Mouse (Mus musculus) G1E (cell line): ENCODE measurements around the gene Asah2. TPM values are rescaled to one million over a fixed set of nuclear protein-coding genes. Genes with fewer than 3 reads are reported as not detected.

Source experiments
- ATAC-seq: 2 replicates; pipeline ENCODE4 v1.8.0; 2016; ENCODE audit warnings: mild to moderate bottlenecking; ENCODE audit not compliant: insufficient number of reproducible peaks, poor library complexity, low FRiP score, severe bottlenecking; ENCODE audit errors: extremely low read depth
- DNase-seq: peaks from one replicate; pipeline ENCODE4 v3.0.0; 2012; ENCODE audit warnings: low spot score
- H3K27me3 ChIP-seq: 2 replicates; pipeline ENCODE4 v1.6.1; 2012; ENCODE audit warnings: mild to moderate bottlenecking, low read length, inconsistent platforms; ENCODE audit not compliant: insufficient read depth
- H3K36me3 ChIP-seq: replicated peaks from 2 replicates; pipeline ENCODE3; 2012; ENCODE audit warnings: mild to moderate bottlenecking, inconsistent platforms
- H3K4me1 ChIP-seq: 2 replicates; pipeline ENCODE4 v1.6.1; 2012; ENCODE audit warnings: low read depth, low read length, inconsistent platforms, mixed read lengths; ENCODE audit not compliant: insufficient read depth
- H3K4me3 ChIP-seq: 2 replicates; pipeline ENCODE4 v1.5.1; 2012; ENCODE audit warnings: low read depth, mild to moderate bottlenecking, inconsistent platforms, low read length, moderate library complexity, mixed read lengths
- H3K9me3 ChIP-seq: replicated peaks from 2 replicates; pipeline ENCODE4 v1.6.1; 2012; ENCODE audit warnings: inconsistent platforms
- CTCF ChIP-seq: IDR thresholded peaks from 2 replicates; pipeline ENCODE4 v1.5.1; 2012; ENCODE audit warnings: low read depth, low read length, inconsistent platforms, mixed read lengths
- GATA1 ChIP-seq: IDR thresholded peaks from 2 replicates; pipeline ENCODE4 v1.6.1; 2012; ENCODE audit warnings: borderline replicate concordance, low read length, inconsistent platforms, mixed read lengths
- GATA2 ChIP-seq: IDR thresholded peaks from 2 replicates; pipeline ENCODE4 v1.6.1; 2012; ENCODE audit warnings: low read depth, low read length, inconsistent platforms, borderline replicate concordance
- POLR2AphosphoS5 ChIP-seq: IDR thresholded peaks from 2 replicates; pipeline ENCODE4 v1.6.1; 2012; ENCODE audit warnings: low read depth, low read length, inconsistent platforms; ENCODE audit not compliant: insufficient replicate concordance
- TAL1 ChIP-seq: conservative IDR thresholded peaks from 2 replicates; pipeline ENCODE4 v1.6.1; 2012; ENCODE audit warnings: low read depth, low read length, inconsistent platforms, mixed read lengths
- polyA plus RNA-seq: library from polyadenylated mRNA; stranded (reverse); fragments of >175 nt; gene quantifications from 2 replicates; pipeline ENCODE4 v1.2.3, GENCODE M21; 2012
- total RNA-seq, 2 experiments: library from RNA; stranded (forward) in 1 of 2; stranded (reverse) in 1 of 2; fragments of 200-1000 nt in 1 of 2; fragments of >200 nt in 1 of 2; fragmentation: Nextera tagmentation in 1 of 2; gene quantifications; 2 replicates each; pipeline ENCODE4 v1.2.3; 2014 to 2017

Asah2 gene
- total and polyA plus RNA-seq, 3 experiments = 0.07 to 0.93 (median 0.83) TPM

DNA sequence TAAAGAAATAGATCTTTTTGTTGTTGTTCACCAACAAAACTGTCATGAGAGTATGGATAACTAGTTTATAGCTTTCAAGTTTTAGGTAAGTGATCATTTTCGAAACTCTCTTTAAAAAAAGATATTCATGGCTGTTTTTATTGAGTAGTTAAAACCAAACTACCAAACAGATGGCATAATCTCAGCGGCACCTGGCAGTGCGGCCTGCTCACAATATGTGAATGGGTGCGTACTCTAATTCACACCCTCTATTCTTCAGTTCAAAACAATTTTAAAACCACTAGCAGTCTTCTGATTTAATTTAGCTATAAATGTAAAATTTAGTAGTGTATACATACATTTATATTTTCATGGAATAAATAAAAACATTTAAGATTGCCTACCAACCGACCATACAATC lies 15.2 kb upstream of the Asah2 start:
- H3K27me3 ChIP-seq = no peaks in the 10 kb centered on the region
- no peaks in the 10 kb centered on the region for H3K9me3 ChIP-seq
- no peak overlapping the region for H3K4me3 ChIP-seq
- no peak for ATAC-seq
- H3K36me3 ChIP-seq = peaks cover 60% of the 10 kb centered on the region
- no peak for DNase-seq
- peaks cover 18% of the 10 kb centered on the region for H3K4me1 ChIP-seq
- no peak for TF ChIP-seq GATA2

DNA sequence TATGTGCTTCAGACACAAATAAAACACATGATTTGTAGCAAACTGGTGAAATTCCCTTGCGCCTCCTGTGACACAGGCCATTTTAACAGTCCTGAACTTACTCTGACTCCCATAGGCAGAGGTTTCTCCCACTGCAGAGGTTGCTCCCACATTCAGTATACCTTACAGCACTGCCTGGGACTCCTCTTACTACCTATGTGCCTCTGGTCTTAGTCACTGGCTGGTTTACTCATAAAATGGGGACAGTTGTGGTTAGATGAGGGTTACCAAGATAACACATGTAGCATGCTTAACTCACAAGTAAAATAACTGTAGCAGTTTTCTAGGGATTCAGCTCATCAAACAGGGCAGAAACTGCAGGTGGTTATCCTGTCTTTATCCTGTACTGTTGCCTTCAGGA lies 12.8 kb upstream of the Asah2 start:
- TF ChIP-seq GATA1 (no peak), GATA2 (no peak), POLR2AphosphoS5 (no peak)
- H3K27me3 ChIP-seq = no peaks in the 10 kb centered on the region
- ATAC-seq (no peak), DNase-seq (no peak)
- H3K4me1 ChIP-seq = peaks cover 14% of the 10 kb centered on the region
- H3K36me3 ChIP-seq = peaks cover 38% of the 10 kb centered on the region
- no peaks in the 10 kb centered on the region for H3K9me3 ChIP-seq
- no peak overlapping the region for H3K4me3 ChIP-seq

DNA sequence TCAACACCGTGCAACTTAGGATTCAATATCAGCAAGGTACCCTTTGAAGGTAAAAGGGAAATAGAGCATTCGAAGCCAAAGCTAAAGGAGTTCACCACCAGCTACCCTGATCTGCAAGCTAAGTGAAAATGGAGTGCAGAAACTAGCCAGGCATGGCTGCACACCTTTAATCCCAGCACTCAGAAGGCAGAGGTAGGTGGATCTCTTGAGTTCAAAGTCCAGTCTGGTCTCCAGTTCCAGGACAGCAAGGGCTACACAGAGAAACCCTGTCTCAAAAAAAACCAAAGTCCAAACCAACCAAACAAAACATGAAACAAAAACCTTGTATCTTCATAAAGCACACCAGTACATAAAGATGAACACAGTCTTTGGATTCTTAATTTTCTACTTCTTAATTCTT lies 11.7 kb upstream of the Asah2 start:
- no peak for TF ChIP-seq GATA2
- TF ChIP-seq POLR2AphosphoS5 = no peak
- TF ChIP-seq TAL1 = no peak
- TF ChIP-seq CTCF = no peak
- no peak for TF ChIP-seq GATA1
- DNase-seq = no peak
- peaks cover 26% of the 10 kb centered on the region for H3K36me3 ChIP-seq
- peaks cover 14% of the 10 kb centered on the region for H3K4me1 ChIP-seq
- ATAC-seq = no peak
- 0 out of 2 replicates have a peak, but pooled peaks cover 1% of the 10 kb centered on the region for H3K27me3 ChIP-seq
- no peak overlapping the region for H3K4me3 ChIP-seq
- H3K9me3 ChIP-seq = no peaks in the 10 kb centered on the region

DNA sequence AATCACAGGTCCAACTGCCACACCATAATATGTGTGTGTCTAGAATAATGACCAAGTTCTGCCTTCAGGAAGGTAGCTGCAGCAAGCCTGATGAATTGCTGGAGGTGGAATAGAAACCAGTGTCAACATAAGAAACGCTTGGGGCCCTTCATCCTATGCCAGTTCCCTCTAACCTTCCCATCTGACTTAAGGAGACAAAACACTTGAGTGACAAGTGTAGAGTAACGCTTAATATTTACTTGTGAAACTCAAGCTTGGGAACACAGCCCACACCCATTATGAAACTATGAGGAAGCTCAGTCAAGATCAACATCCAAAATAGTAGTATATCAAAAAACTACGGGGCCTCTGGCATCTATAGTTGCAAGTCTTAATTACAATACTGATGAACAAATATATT lies 10.5 kb upstream of the Asah2 start:
- DNase-seq (no peak), ATAC-seq (no peak)
- H3K27me3 ChIP-seq = peaks cover 5% of the 10 kb centered on the region
- no peak overlapping the region for H3K4me3 ChIP-seq
- H3K9me3 ChIP-seq = no peaks in the 10 kb centered on the region
- TF ChIP-seq CTCF = no peak
- no peak for TF ChIP-seq GATA1
- TF ChIP-seq TAL1 = no peak
- no peak for TF ChIP-seq POLR2AphosphoS5
- no peak for TF ChIP-seq GATA2
- H3K36me3 ChIP-seq = peaks cover 16% of the 10 kb centered on the region
- H3K4me1 ChIP-seq = peaks cover 14% of the 10 kb centered on the region

DNA sequence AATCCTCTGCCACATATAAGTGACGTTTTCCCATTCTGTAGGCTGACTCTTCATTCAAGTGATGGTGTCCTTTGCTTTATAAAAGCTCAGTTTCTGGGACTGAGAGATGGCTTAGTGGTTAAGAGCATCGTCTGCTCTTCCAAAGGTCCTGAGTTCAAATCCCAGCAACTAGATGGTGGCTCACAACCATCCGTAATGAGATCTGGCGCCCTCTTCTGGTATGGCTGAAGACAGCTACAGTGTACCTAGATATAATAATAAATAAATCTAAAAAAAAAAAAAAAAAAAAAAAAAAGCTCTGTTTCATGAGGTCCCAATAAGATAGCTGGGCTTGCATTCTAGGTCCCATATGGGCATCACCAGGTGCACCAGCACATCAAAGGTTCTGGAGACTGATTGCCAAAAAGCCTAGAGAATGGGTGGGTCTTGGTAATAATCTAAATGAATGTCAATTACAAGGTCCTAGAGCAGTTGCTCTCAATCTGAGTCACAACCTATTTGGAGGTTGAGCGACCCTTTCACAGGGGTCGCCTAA lies 9.5 kb upstream of the Asah2 start:
- no peak for ATAC-seq
- peaks cover 8% of the 10 kb centered on the region for H3K27me3 ChIP-seq

DNA sequence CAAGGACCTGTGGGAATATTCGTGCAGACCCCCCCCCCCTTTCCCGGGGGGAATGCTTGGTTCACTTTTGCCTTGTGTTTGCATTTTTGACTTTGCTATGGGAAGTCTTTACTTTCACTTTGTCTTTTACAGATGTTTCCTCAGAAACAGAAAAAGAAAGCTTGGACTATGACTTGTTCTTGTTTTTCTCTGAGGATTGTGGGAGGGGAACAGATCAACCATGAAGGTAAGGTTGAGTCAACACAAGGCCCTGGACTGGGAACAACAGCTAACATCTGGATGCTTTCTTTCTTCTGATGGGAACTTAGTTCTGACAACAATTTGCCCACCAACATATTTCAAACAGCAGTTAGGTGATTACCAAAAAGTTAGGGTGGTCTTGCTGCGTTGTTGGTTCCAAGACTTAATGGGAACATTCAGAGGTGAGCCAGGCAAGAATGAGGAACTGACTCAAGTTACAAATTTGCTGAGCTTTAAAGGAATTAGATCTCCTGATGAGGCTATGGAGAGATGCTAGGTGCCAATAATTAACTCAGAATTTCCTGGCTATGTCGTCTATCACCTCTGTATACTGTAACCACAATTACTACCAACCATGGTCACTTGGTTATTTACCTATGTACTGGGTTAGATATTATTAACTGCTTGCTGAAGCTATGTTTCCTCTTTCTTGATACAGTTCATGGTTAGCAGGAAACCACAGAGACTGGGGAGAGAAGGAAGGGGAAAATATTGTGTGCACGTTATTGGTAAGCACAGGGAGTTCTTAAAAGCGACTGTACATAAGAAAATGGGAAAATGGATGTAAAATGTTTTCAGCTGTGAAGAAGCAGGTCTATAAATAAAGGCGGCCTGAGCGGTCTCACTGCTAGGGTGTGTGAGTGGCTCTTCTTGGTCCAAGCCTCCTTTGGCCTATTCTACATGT lies 4.1 kb upstream of the Asah2 start:
- TF ChIP-seq GATA2 (no peak), TAL1 (no peak), CTCF (no peak), POLR2AphosphoS5 (no peak), GATA1 (no peak)
- DNase-seq (no peak), ATAC-seq (no peak)
- Histone ChIP-seq H3K27me3 (peaks cover 20% of the 10 kb centered on the region), H3K9me3 (no peaks in the 10 kb centered on the region), H3K36me3 (no peaks in the 10 kb centered on the region), H3K4me3 (no peak overlapping the region), H3K4me1 (peaks cover 21% of the 10 kb centered on the region)

More for the DNA sequence above, 9.5 kb upstream of the Asah2 start:
- DNase-seq = no peak
- H3K4me3 ChIP-seq = no peak overlapping the region
- H3K4me1 ChIP-seq = peaks cover 16% of the 10 kb centered on the region
- TF ChIP-seq GATA2 (no peak), GATA1 (no peak), POLR2AphosphoS5 (no peak)
- H3K9me3 ChIP-seq = no peaks in the 10 kb centered on the region
- H3K36me3 ChIP-seq = peaks cover 14% of the 10 kb centered on the region
